Mouse (Mus musculus) CH12.LX (cell line): ENCODE results near the gene Cth. TPM values are rescaled to one million over a fixed set of nuclear protein-coding genes. Genes with fewer than 3 reads are reported as not detected.

Experiments used
- DNase-seq: peaks from one replicate; pipeline ENCODE4 v3.0.0-alpha.2; 2013; ENCODE audit errors: extremely low read depth
- H3K27ac ChIP-seq: 2 replicates; pipeline ENCODE4 v1.5.1; 2012; ENCODE audit warnings: low read depth, mild to moderate bottlenecking, control low read depth, moderate library complexity; ENCODE audit not compliant: insufficient read depth
- H3K27me3 ChIP-seq: replicated peaks from 2 replicates; pipeline ENCODE3; 2012; ENCODE audit warnings: inconsistent platforms
- H3K36me3 ChIP-seq, 2 experiments: replicated peaks in 1 of 2; 2 replicates each; pipeline versions ENCODE3 to v1.6.1; 2012; ENCODE audit warnings: inconsistent platforms in 1 of 2, low read length in 1 of 2, mild to moderate bottlenecking in 1 of 2, mixed read lengths in 1 of 2, moderate library complexity in 1 of 2; ENCODE audit not compliant: control insufficient read depth in 1 of 2, insufficient read depth in 1 of 2
- H3K4me1 ChIP-seq, 2 experiments: 2 replicates each; pipeline ENCODE4 v1.6.1; 2012; ENCODE audit warnings: inconsistent platforms in 1 of 2, moderate library complexity in 1 of 2; ENCODE audit not compliant: insufficient read depth in 2 of 2, control insufficient read depth in 1 of 2
- H3K4me2 ChIP-seq: 2 replicates; pipeline ENCODE4 v1.6.1; 2012; ENCODE audit warnings: low read depth, mild to moderate bottlenecking, control low read depth; ENCODE audit not compliant: poor library complexity, insufficient read depth, severe bottlenecking
- H3K4me3 ChIP-seq, 3 experiments: fragments of 150-350 bp in 1 of 3; sonication (generic) in 1 of 3; replicated peaks in 1 of 3; 2 replicates each; pipeline versions ENCODE3 to v1.5.1; 2011 to 2012; ENCODE audit warnings: low read depth in 2 of 3, low read length in 2 of 3, mild to moderate bottlenecking in 2 of 3, moderate library complexity in 2 of 3, control low read depth in 1 of 3, improper control_type of control experiment in 1 of 3, inconsistent platforms in 1 of 3, mixed read lengths in 1 of 3; ENCODE audit not compliant: poor library complexity in 1 of 3
- H3K79me2 ChIP-seq: replicated peaks from 2 replicates; pipeline ENCODE4 v1.6.1; 2012; ENCODE audit warnings: mild to moderate bottlenecking, moderate library complexity; ENCODE audit not compliant: control insufficient read depth, poor library complexity, insufficient read depth, severe bottlenecking; ENCODE audit errors: extremely low read depth
- H3K9ac ChIP-seq: 2 replicates; pipeline ENCODE4 v1.6.1; 2012; ENCODE audit warnings: low read depth, mild to moderate bottlenecking, control low read depth, moderate library complexity; ENCODE audit not compliant: insufficient read depth
- H3K9me3 ChIP-seq: replicated peaks from 2 replicates; pipeline ENCODE3; 2012; ENCODE audit warnings: low read length, inconsistent platforms, mixed read lengths
- BHLHE40 ChIP-seq: IDR thresholded peaks from 2 replicates; pipeline ENCODE4 v1.6.1; 2011; ENCODE audit warnings: mild to moderate bottlenecking, low read depth, low read length, improper control_type of control experiment
- CHD1 ChIP-seq: IDR thresholded peaks from 2 replicates; pipeline ENCODE4 v1.6.1; 2012; ENCODE audit warnings: low read depth, low read length, improper control_type of control experiment, inconsistent platforms
- CHD2 ChIP-seq: IDR thresholded peaks from 2 replicates; pipeline ENCODE4 v1.6.1; 2011; ENCODE audit warnings: low read length, improper control_type of control experiment
- CTCF ChIP-seq, 2 experiments: IDR thresholded peaks in 1 of 2; conservative IDR thresholded peaks in 1 of 2; 2 replicates each; pipeline ENCODE4 v1.5.1; 2011 to 2012; ENCODE audit warnings: low read depth in 2 of 2, low read length in 2 of 2, improper control_type of control experiment in 1 of 2, inconsistent platforms in 1 of 2, mild to moderate bottlenecking in 1 of 2, moderate library complexity in 1 of 2
- E2F4 ChIP-seq: IDR thresholded peaks from 2 replicates; pipeline ENCODE4 v1.6.1; 2011; ENCODE audit warnings: low read depth, low read length, improper control_type of control experiment; ENCODE audit not compliant: insufficient replicate concordance
- ELF1 ChIP-seq: IDR thresholded peaks from 2 replicates; pipeline ENCODE4 v1.6.1; 2014; ENCODE audit warnings: low read depth, mild to moderate bottlenecking, inconsistent platforms, low read length, improper control_type of control experiment
- EP300 ChIP-seq: IDR thresholded peaks from 2 replicates; pipeline ENCODE4 v1.6.1; 2011; ENCODE audit warnings: low read length, improper control_type of control experiment
- ETS1 ChIP-seq: conservative IDR thresholded peaks from 2 replicates; pipeline ENCODE4 v1.6.1; 2012; ENCODE audit warnings: low read depth, mild to moderate bottlenecking, inconsistent platforms, low read length, improper control_type of control experiment, moderate library complexity
- GABPA ChIP-seq: IDR thresholded peaks from 2 replicates; pipeline ENCODE4 v1.6.1; 2012; ENCODE audit warnings: low read depth, low read length, improper control_type of control experiment, inconsistent platforms; ENCODE audit not compliant: insufficient replicate concordance
- HCFC1 ChIP-seq: IDR thresholded peaks from 2 replicates; pipeline ENCODE4 v1.6.1; 2012; ENCODE audit warnings: low read depth, mild to moderate bottlenecking, inconsistent platforms, low read length, improper control_type of control experiment
- IRF4 ChIP-seq: IDR thresholded peaks from 2 replicates; pipeline ENCODE4 v1.6.1; 2014; ENCODE audit warnings: low read depth, mild to moderate bottlenecking, inconsistent platforms, low read length, improper control_type of control experiment
- JUN ChIP-seq: IDR thresholded peaks from 2 replicates; pipeline ENCODE4 v1.6.1; 2011; ENCODE audit warnings: low read depth, mild to moderate bottlenecking, low read length, improper control_type of control experiment, moderate library complexity; ENCODE audit not compliant: insufficient read depth
- JUND ChIP-seq: conservative IDR thresholded peaks from 2 replicates; pipeline ENCODE4 v1.6.1; 2011; ENCODE audit warnings: low read depth, low read length, improper control_type of control experiment
- KAT2A ChIP-seq: IDR thresholded peaks from 2 replicates; pipeline ENCODE4 v1.6.1; 2012; ENCODE audit warnings: low read length, improper control_type of control experiment, inconsistent platforms; ENCODE audit not compliant: insufficient replicate concordance
- MAFK ChIP-seq: IDR thresholded peaks from 2 replicates; pipeline ENCODE4 v1.6.1; 2011; ENCODE audit warnings: low read length, improper control_type of control experiment; ENCODE audit not compliant: insufficient replicate concordance
- MAX ChIP-seq: IDR thresholded peaks from 2 replicates; pipeline ENCODE4 v1.6.1; 2011; ENCODE audit warnings: low read length, improper control_type of control experiment
- MAZ ChIP-seq: IDR thresholded peaks from 2 replicates; pipeline ENCODE4 v1.6.1; 2012; ENCODE audit warnings: low read depth, mild to moderate bottlenecking, inconsistent platforms, low read length, improper control_type of control experiment, moderate library complexity
- MEF2A ChIP-seq: IDR thresholded peaks from 2 replicates; pipeline ENCODE4 v1.6.1; 2014; ENCODE audit warnings: low read depth, mild to moderate bottlenecking, inconsistent platforms, low read length, improper control_type of control experiment, borderline replicate concordance
- MXI1 ChIP-seq: IDR thresholded peaks from 2 replicates; pipeline ENCODE4 v1.6.1; 2011; ENCODE audit warnings: mild to moderate bottlenecking, low read depth, low read length, improper control_type of control experiment
- MYC ChIP-seq: IDR thresholded peaks from 2 replicates; pipeline ENCODE4 v1.6.1; 2011; ENCODE audit warnings: low read depth, mild to moderate bottlenecking, improper control_type of control experiment, low read length
- NELFE ChIP-seq: IDR thresholded peaks from 2 replicates; pipeline ENCODE4 v1.6.1; 2011; ENCODE audit warnings: low read depth, low read length, improper control_type of control experiment
- NRF1 ChIP-seq: IDR thresholded peaks from 2 replicates; pipeline ENCODE4 v1.6.1; 2014; ENCODE audit warnings: low read depth, mild to moderate bottlenecking, inconsistent platforms, low read length, improper control_type of control experiment, moderate library complexity
- PAX5 ChIP-seq: IDR thresholded peaks from 2 replicates; pipeline ENCODE4 v1.6.1; 2012; ENCODE audit warnings: low read length, inconsistent platforms, mixed read lengths
- POLR2A ChIP-seq: IDR thresholded peaks from 2 replicates; pipeline ENCODE4 v1.6.1; 2011; ENCODE audit warnings: low read depth, mild to moderate bottlenecking, improper control_type of control experiment, low read length
- POLR2AphosphoS2 ChIP-seq: IDR thresholded peaks from 2 replicates; pipeline ENCODE4 v1.6.1; 2011; ENCODE audit warnings: low read depth, low read length, improper control_type of control experiment
- RAD21 ChIP-seq: IDR thresholded peaks from 2 replicates; pipeline ENCODE4 v1.6.1; 2011; ENCODE audit warnings: low read depth, mild to moderate bottlenecking, low read length, improper control_type of control experiment, moderate library complexity
- RCOR1 ChIP-seq: conservative IDR thresholded peaks from 2 replicates; pipeline ENCODE4 v1.6.1; 2012; ENCODE audit warnings: low read depth, mild to moderate bottlenecking, inconsistent platforms, low read length, improper control_type of control experiment
- SIN3A ChIP-seq: IDR thresholded peaks from 2 replicates; pipeline ENCODE4 v1.6.1; 2012; ENCODE audit warnings: low read length, improper control_type of control experiment, inconsistent platforms
- SMC3 ChIP-seq: IDR thresholded peaks from 2 replicates; pipeline ENCODE4 v1.6.1; 2011; ENCODE audit warnings: low read depth, low read length, improper control_type of control experiment
- TBP ChIP-seq: conservative IDR thresholded peaks from 2 replicates; pipeline ENCODE4 v1.6.1; 2011; ENCODE audit warnings: low read depth, low read length, improper control_type of control experiment
- TCF12 ChIP-seq: IDR thresholded peaks from 2 replicates; pipeline ENCODE4 v1.6.1; 2014; ENCODE audit warnings: low read depth, mild to moderate bottlenecking, inconsistent platforms, low read length, improper control_type of control experiment
- UBTF ChIP-seq: IDR thresholded peaks from 2 replicates; pipeline ENCODE4 v1.6.1; 2012; ENCODE audit warnings: low read depth, mild to moderate bottlenecking, inconsistent platforms, low read length, improper control_type of control experiment, moderate library complexity
- USF1 ChIP-seq: IDR thresholded peaks from 2 replicates; pipeline ENCODE4 v1.6.1; 2014; ENCODE audit warnings: low read depth, mild to moderate bottlenecking, inconsistent platforms, low read length, improper control_type of control experiment
- USF2 ChIP-seq: conservative IDR thresholded peaks from 2 replicates; pipeline ENCODE4 v1.6.1; 2011; ENCODE audit warnings: low read depth, low read length, improper control_type of control experiment
- ZC3H11A ChIP-seq: IDR thresholded peaks from 2 replicates; pipeline ENCODE4 v1.6.1; 2012; ENCODE audit warnings: low read depth, mild to moderate bottlenecking, inconsistent platforms, low read length, improper control_type of control experiment
- ZKSCAN1 ChIP-seq: IDR thresholded peaks from 2 replicates; pipeline ENCODE4 v1.6.1; 2012; ENCODE audit warnings: low read depth, inconsistent platforms, low read length, improper control_type of control experiment, borderline replicate concordance
- ZMIZ1 ChIP-seq: IDR thresholded peaks from 2 replicates; pipeline ENCODE4 v1.6.1; 2012; ENCODE audit warnings: low read depth, mild to moderate bottlenecking, inconsistent platforms, low read length, improper control_type of control experiment
- ZNF384 ChIP-seq: IDR thresholded peaks from 2 replicates; pipeline ENCODE4 v1.6.1; 2012; ENCODE audit warnings: low read depth, low read length, improper control_type of control experiment, inconsistent platforms
- dilution Hi-C: fragments of 300-500 bp; cut with MboI; formaldehyde crosslinking; loops from 2 replicates; pipeline ENCODE4 v1.14.3; 2020; ENCODE audit warnings: low sequenced_read_pairs; ENCODE audit not compliant: extremely low pct_unique_long_range_greater_than_20kb, extremely low pct_ligation_motif_present
- in situ Hi-C: fragments of 300-500 bp; cut with MboI; formaldehyde crosslinking; loops from 3 replicates; pipeline ENCODE4 v1.14.3; 2019; ENCODE audit warnings: low sequenced_read_pairs, low pct_ligation_motif_present, low pct_unique_long_range_greater_than_20kb, mixed read lengths
- polyA plus RNA-seq: library from polyadenylated mRNA; unstranded; fragments of >175 nt; gene quantifications from 2 replicates; pipeline ENCODE4 v1.2.1, GENCODE M21; 2012; ENCODE audit warnings: low read depth; ENCODE audit not compliant: insufficient read length
- total RNA-seq, 2 experiments: library from RNA; depleted of rRNA; stranded (reverse); fragments of 300-350 nt in 1 of 2; fragments of >200 nt in 1 of 2; gene quantifications; 2 replicates each; pipeline ENCODE4 v1.2.3; 2012 to 2014

Gene Cth
- 162 and 370 TPM in 2 replicates for total RNA-seq (2012; rRNA removed)
- total RNA-seq (2014; rRNA removed): 574 and 637 TPM in 2 replicates
- polyA plus RNA-seq: 183 and 187 TPM in 2 replicates

GRCm38 (mm10) chr3:157924692-157925328, at the start of gene Cth:
TSS of gene Cth (minus strand) at chr3:157925077.
- DNase-seq: peak; percentile 100
- no peak for TF ChIP-seq ZC3H11A
- TF ChIP-seq ZMIZ1: peak; percentile 99
- TF ChIP-seq JUND: no peak
- TF ChIP-seq ZKSCAN1: no peak
- peak; percentile 98 for TF ChIP-seq TCF12
- peak; percentile 84 for TF ChIP-seq USF1
- peak; percentile 70 for TF ChIP-seq USF2
- peak; percentile 31 for TF ChIP-seq IRF4
- TF ChIP-seq MXI1: peak; percentile 100
- TF ChIP-seq PAX5: no peak
- TF ChIP-seq GABPA: no peak
- TF ChIP-seq NELFE: peak; percentile 100
- TF ChIP-seq UBTF: peak; percentile 82; the same call in 1 of the 2 replicates
- no peak for TF ChIP-seq KAT2A
- no peak for TF ChIP-seq EP300
- no peak for TF ChIP-seq CHD1
- peak; percentile 7; the same call in 1 of the 2 replicates for TF ChIP-seq MEF2A
- TF ChIP-seq NRF1: peak; percentile 49; the same call in 1 of the 2 replicates
- TF ChIP-seq POLR2A: peak; percentile 100
- TF ChIP-seq BHLHE40: peak; percentile 63
- peak; percentile 41 for TF ChIP-seq HCFC1
- no peak for TF ChIP-seq JUN
- TF ChIP-seq CHD2: peak; percentile 86
- peak; percentile 97 for TF ChIP-seq SIN3A
- TF ChIP-seq ZNF384: no peak
- TF ChIP-seq MYC: peak; percentile 86
- TF ChIP-seq MAX: peak; percentile 96
- TF ChIP-seq RAD21: no peak
- peak; percentile 98 for TF ChIP-seq TBP
- TF ChIP-seq MAZ: peak; percentile 56
- TF ChIP-seq MAFK: no peak
- no peak for TF ChIP-seq SMC3
- peak; percentile 17 for TF ChIP-seq RCOR1
- TF ChIP-seq ETS1: peak; percentile 45
- TF ChIP-seq CTCF (conservative IDR thresholded peaks at IDR 0.05 in 1 of 2, IDR thresholded peaks at IDR 0.05 in 1 of 2; ENCODE audit: low read depth in 2 of 2, low read length in 2 of 2): no peak
- TF ChIP-seq ELF1: peak; percentile 51
- no peak for TF ChIP-seq E2F4
- TF ChIP-seq POLR2AphosphoS2: peak; percentile 99
- TF ChIP-seq, all 38 proteins: peak for 23
- Histone ChIP-seq H3K9me3 (no peaks in the 10 kb centered on the region), H3K27ac (peak within 1 kb of the TSS; percentile 9; the same call in 1 of the 2 replicates), H3K4me3 (peak within 1 kb of the TSS; percentile 61 to 83 (median 75)), H3K27me3 (peaks cover 7% of the 10 kb centered on the region), H3K9ac (peak within 1 kb of the TSS; percentile 54), H3K36me3 (peaks cover 20 to 24% of the 10 kb centered on the region in 2 experiments), H3K4me1 (peaks cover 11 to 33% of the 10 kb centered on the region in 2 experiments; a peak in 3 of 4 replicates), H3K4me2 (peak within 1 kb of the TSS; percentile 92), H3K79me2 (peaks cover 50% of the 10 kb centered on the region)
- in situ Hi-C loops (loop anchor here (10.0 to 25.0 kb wide), 2 partner anchors 210 to 337 kb away; no protein-coding TSS in a partner anchor), dilution Hi-C loops (no loop called here)
